Mouse (Mus musculus): ENCODE measurements at regions not wholly inside any gene's neighbourhood (a gene's known extent, or its start where the extent isn't known, plus 50 kb on each side); places are given as distances from the start of the nearest gene placed in this dataset.

- Histone ChIP-seq H3K9ac (ENCODE audit: low read depth, low read length) (no peak overlapping the region), H3K9me3 (ENCODE audit: control insufficient read depth, low read length) (no peaks in the 10 kb centered on the region), H3K4me1 (ENCODE audit: control insufficient read depth, insufficient read depth, low read depth, low read length) (no peaks in the 10 kb centered on the region), H3K4me3 (ENCODE audit: low read length) (no peak overlapping the region), H3K4me2 (ENCODE audit: low read length) (no peak overlapping the region), H3K27ac (ENCODE audit: low read depth, low read length) (no peak overlapping the region), H3K27me3 (replicated peaks; ENCODE audit: control insufficient read depth, insufficient read depth, low read length) (no peaks in the 10 kb centered on the region), H3K36me3 (ENCODE audit: control insufficient read depth, insufficient read depth, low read length) (no peaks in the 10 kb centered on the region)
- WGBS: 64% methylated on average over 1 of the region's 1 CpGs
- ATAC-seq: no peak
Measured at GRCm38 (mm10) chr6:103177851-103178250, 332.5 kb upstream of the Chl1 start.

- H3K36me3 ChIP-seq (ENCODE audit: control insufficient read depth, insufficient read depth, low read length): no peaks in the 10 kb centered on the region
- no peak for ATAC-seq
- no peak overlapping the region for H3K4me2 ChIP-seq (ENCODE audit: low read length)
- no peaks in the 10 kb centered on the region for H3K27me3 ChIP-seq (replicated peaks; ENCODE audit: control insufficient read depth, insufficient read depth, low read length)
- no peak overlapping the region for H3K27ac ChIP-seq (ENCODE audit: low read depth, low read length)
- H3K4me1 ChIP-seq (ENCODE audit: control insufficient read depth, insufficient read depth, low read depth, low read length): no peaks in the 10 kb centered on the region
- no peaks in the 10 kb centered on the region for H3K9me3 ChIP-seq (ENCODE audit: control insufficient read depth, low read length)
- H3K9ac ChIP-seq (ENCODE audit: low read depth, low read length): no peak overlapping the region
- no peak overlapping the region for H3K4me3 ChIP-seq (ENCODE audit: low read length)
Measured at GRCm38 (mm10) chr6:103183355-103183754, 327.0 kb upstream of the Chl1 start.

- 59% methylated on average over 6 of the region's 6 CpGs for WGBS
- 0 out of 2 replicates have a peak, but pooled peaks cover 3% of the 10 kb centered on the region for H3K4me1 ChIP-seq (ENCODE audit: control insufficient read depth, insufficient read depth, low read depth, low read length)
- no peaks in the 10 kb centered on the region for H3K27me3 ChIP-seq (replicated peaks; ENCODE audit: control insufficient read depth, insufficient read depth, low read length)
- peak; percentile 17; the same call in 1 of the 2 replicates for ATAC-seq
- no peak overlapping the region for H3K9ac ChIP-seq (ENCODE audit: low read depth, low read length)
- no peak overlapping the region for H3K4me2 ChIP-seq (ENCODE audit: low read length)
- no peak overlapping the region for H3K4me3 ChIP-seq (ENCODE audit: low read length)
- no peaks in the 10 kb centered on the region for H3K36me3 ChIP-seq (ENCODE audit: control insufficient read depth, insufficient read depth, low read length)
- H3K9me3 ChIP-seq (ENCODE audit: control insufficient read depth, low read length): no peaks in the 10 kb centered on the region
- no peak overlapping the region for H3K27ac ChIP-seq (ENCODE audit: low read depth, low read length)
Measured at GRCm38 (mm10) chr6:103196838-103197237, 313.5 kb upstream of the Chl1 start.

- Histone ChIP-seq H3K27me3 (replicated peaks; ENCODE audit: control insufficient read depth, insufficient read depth, low read length) (no peaks in the 10 kb centered on the region), H3K36me3 (ENCODE audit: control insufficient read depth, insufficient read depth, low read length) (no peaks in the 10 kb centered on the region), H3K9ac (ENCODE audit: low read depth, low read length) (no peak overlapping the region), H3K9me3 (ENCODE audit: control insufficient read depth, low read length) (no peaks in the 10 kb centered on the region), H3K27ac (ENCODE audit: low read depth, low read length) (no peak overlapping the region), H3K4me1 (ENCODE audit: control insufficient read depth, insufficient read depth, low read depth, low read length) (0 out of 2 replicates have a peak, but pooled peaks cover 3% of the 10 kb centered on the region), H3K4me3 (ENCODE audit: low read length) (no peak overlapping the region), H3K4me2 (ENCODE audit: low read length) (no peak overlapping the region)
- WGBS: 12% methylated on average over 1 of the region's 1 CpGs
- ATAC-seq: no peak
Measured at GRCm38 (mm10) chr6:103201605-103202004, 308.8 kb upstream of the Chl1 start.

- ATAC-seq: peak; percentile 76; the same call in 1 of the 2 replicates
- Histone ChIP-seq H3K36me3 (ENCODE audit: control insufficient read depth, insufficient read depth, low read length) (no peaks in the 10 kb centered on the region), H3K9me3 (ENCODE audit: control insufficient read depth, low read length) (no peaks in the 10 kb centered on the region)
Measured at GRCm38 (mm10) chr6:103209202-103209601, 301.2 kb upstream of the Chl1 start.

GRCm38 (mm10) chr6:103213160-103213559 lies 297.2 kb upstream of the Chl1 start:
- Histone ChIP-seq H3K4me3 (ENCODE audit: low read length) (no peak overlapping the region), H3K9ac (ENCODE audit: low read depth, low read length) (no peak overlapping the region), H3K4me1 (ENCODE audit: control insufficient read depth, insufficient read depth, low read depth, low read length) (peaks cover 6% of the 10 kb centered on the region), H3K27ac (ENCODE audit: low read depth, low read length) (no peak overlapping the region), H3K27me3 (replicated peaks; ENCODE audit: control insufficient read depth, insufficient read depth, low read length) (no peaks in the 10 kb centered on the region), H3K36me3 (ENCODE audit: control insufficient read depth, insufficient read depth, low read length) (no peaks in the 10 kb centered on the region), H3K9me3 (ENCODE audit: control insufficient read depth, low read length) (no peaks in the 10 kb centered on the region), H3K4me2 (ENCODE audit: low read length) (no peak overlapping the region)
- WGBS: 38% methylated on average over 6 of the region's 6 CpGs
- ATAC-seq: peak; percentile 60; the same call in 1 of the 2 replicates

More at GRCm38 (mm10) chr6:103209202-103209601, 301.2 kb upstream of the Chl1 start:
- Histone ChIP-seq H3K27me3 (replicated peaks; ENCODE audit: control insufficient read depth, insufficient read depth, low read length) (no peaks in the 10 kb centered on the region), H3K4me1 (ENCODE audit: control insufficient read depth, insufficient read depth, low read depth, low read length) (peaks cover 6% of the 10 kb centered on the region), H3K4me3 (ENCODE audit: low read length) (no peak overlapping the region), H3K9ac (ENCODE audit: low read depth, low read length) (no peak overlapping the region), H3K27ac (ENCODE audit: low read depth, low read length) (no peak overlapping the region), H3K4me2 (ENCODE audit: low read length) (no peak overlapping the region)

- Histone ChIP-seq H3K4me2 (ENCODE audit: low read length) (no peak overlapping the region), H3K4me3 (ENCODE audit: low read length) (no peak overlapping the region), H3K27ac (ENCODE audit: low read depth, low read length) (no peak overlapping the region), H3K9me3 (ENCODE audit: control insufficient read depth, low read length) (no peaks in the 10 kb centered on the region), H3K4me1 (ENCODE audit: control insufficient read depth, insufficient read depth, low read depth, low read length) (no peaks in the 10 kb centered on the region), H3K27me3 (replicated peaks; ENCODE audit: control insufficient read depth, insufficient read depth, low read length) (no peaks in the 10 kb centered on the region), H3K36me3 (ENCODE audit: control insufficient read depth, insufficient read depth, low read length) (no peaks in the 10 kb centered on the region), H3K9ac (ENCODE audit: low read depth, low read length) (no peak overlapping the region)
- no peak for ATAC-seq
Measured at GRCm38 (mm10) chr6:103236896-103237295, 273.5 kb upstream of the Chl1 start.

- H3K36me3 ChIP-seq (ENCODE audit: control insufficient read depth, insufficient read depth, low read length): no peaks in the 10 kb centered on the region
- 80% methylated on average over 5 of the region's 5 CpGs for WGBS
Measured at GRCm38 (mm10) chr6:103268984-103269383, 241.4 kb upstream of the Chl1 start.

GRCm38 (mm10) chr6:103272216-103272615 lies 238.2 kb upstream of the Chl1 start:
- Histone ChIP-seq H3K4me1 (ENCODE audit: control insufficient read depth, insufficient read depth, low read depth, low read length) (no peaks in the 10 kb centered on the region), H3K9ac (ENCODE audit: low read depth, low read length) (no peak overlapping the region), H3K36me3 (ENCODE audit: control insufficient read depth, insufficient read depth, low read length) (no peaks in the 10 kb centered on the region), H3K4me3 (ENCODE audit: low read length) (no peak overlapping the region), H3K27ac (ENCODE audit: low read depth, low read length) (no peak overlapping the region), H3K27me3 (replicated peaks; ENCODE audit: control insufficient read depth, insufficient read depth, low read length) (no peaks in the 10 kb centered on the region), H3K4me2 (ENCODE audit: low read length) (no peak overlapping the region), H3K9me3 (ENCODE audit: control insufficient read depth, low read length) (no peaks in the 10 kb centered on the region)
- ATAC-seq: no peak
- WGBS: 81% methylated on average over 3 of the region's 3 CpGs

More at GRCm38 (mm10) chr6:103268984-103269383, 241.4 kb upstream of the Chl1 start:
- H3K4me3 ChIP-seq (ENCODE audit: low read length): no peak overlapping the region
- ATAC-seq: no peak
- no peak overlapping the region for H3K9ac ChIP-seq (ENCODE audit: low read depth, low read length)
- H3K27me3 ChIP-seq (replicated peaks; ENCODE audit: control insufficient read depth, insufficient read depth, low read length): no peaks in the 10 kb centered on the region
- no peaks in the 10 kb centered on the region for H3K9me3 ChIP-seq (ENCODE audit: control insufficient read depth, low read length)
- no peaks in the 10 kb centered on the region for H3K4me1 ChIP-seq (ENCODE audit: control insufficient read depth, insufficient read depth, low read depth, low read length)
- H3K27ac ChIP-seq (ENCODE audit: low read depth, low read length): no peak overlapping the region
- no peak overlapping the region for H3K4me2 ChIP-seq (ENCODE audit: low read length)

GRCm38 (mm10) chr6:103275071-103275470 lies 235.3 kb upstream of the Chl1 start:
- no peaks in the 10 kb centered on the region for H3K9me3 ChIP-seq (ENCODE audit: control insufficient read depth, low read length)
- no peaks in the 10 kb centered on the region for H3K4me1 ChIP-seq (ENCODE audit: control insufficient read depth, insufficient read depth, low read depth, low read length)
- no peaks in the 10 kb centered on the region for H3K36me3 ChIP-seq (ENCODE audit: control insufficient read depth, insufficient read depth, low read length)
- 69% methylated on average over 4 of the region's 4 CpGs for WGBS
- H3K4me3 ChIP-seq (ENCODE audit: low read length): no peak overlapping the region
- H3K4me2 ChIP-seq (ENCODE audit: low read length): no peak overlapping the region
- H3K27ac ChIP-seq (ENCODE audit: low read depth, low read length): no peak overlapping the region
- ATAC-seq: no peak
- no peak overlapping the region for H3K9ac ChIP-seq (ENCODE audit: low read depth, low read length)
- no peaks in the 10 kb centered on the region for H3K27me3 ChIP-seq (replicated peaks; ENCODE audit: control insufficient read depth, insufficient read depth, low read length)
